Mouse (Mus musculus) kidney, embryonic 14.5 days (tissue): ENCODE measurements at regions not wholly inside any gene's neighbourhood (a gene's known extent, or its start where the extent isn't known, plus 50 kb on each side); places are given as distances from the start of the nearest gene placed in this dataset.

Experiments used
- ATAC-seq: fragments of 200-750 bp; cut with Nextera tagmentation; 2 replicates; pipeline ENCODE4 v1.8.0; 2017; ENCODE audit warnings: moderate number of reproducible peaks, mild to moderate bottlenecking, moderate TSS enrichment, moderate library complexity; ENCODE audit not compliant: low FRiP score, low TSS enrichment
- H3K27ac ChIP-seq: fragments of 300-500 bp; sonication (generic); 2 replicates; pipeline ENCODE4 v1.5.1; 2014; ENCODE audit warnings: low read depth, mild to moderate bottlenecking, low read length, moderate library complexity, mixed read lengths
- H3K27me3 ChIP-seq: fragments of 300-500 bp; sonication (generic); 2 replicates; pipeline ENCODE4 v1.6.1; 2014; ENCODE audit warnings: mild to moderate bottlenecking, low read length; ENCODE audit not compliant: control insufficient read depth, insufficient read depth
- H3K36me3 ChIP-seq: fragments of 300-500 bp; sonication (generic); 2 replicates; pipeline ENCODE4 v1.6.1; 2014; ENCODE audit warnings: low read length, mixed read lengths; ENCODE audit not compliant: control insufficient read depth, insufficient read depth
- H3K4me1 ChIP-seq: fragments of 300-500 bp; sonication (generic); 2 replicates; pipeline ENCODE4 v1.6.1; 2014; ENCODE audit warnings: low read length, mixed read lengths; ENCODE audit not compliant: control insufficient read depth, insufficient read depth
- H3K4me2 ChIP-seq: fragments of 300-500 bp; sonication (generic); replicated peaks from 2 replicates; pipeline ENCODE4 v1.6.1; 2014; ENCODE audit warnings: low read depth, mild to moderate bottlenecking, low read length
- H3K4me3 ChIP-seq: fragments of 300-500 bp; sonication (generic); 2 replicates; pipeline ENCODE4 v1.5.1; 2014; ENCODE audit warnings: mild to moderate bottlenecking, low read length
- H3K9ac ChIP-seq: fragments of 300-500 bp; sonication (generic); 2 replicates; pipeline ENCODE4 v1.6.1; 2014; ENCODE audit warnings: low read depth, mild to moderate bottlenecking, low read length, moderate library complexity
- H3K9me3 ChIP-seq: fragments of 300-500 bp; sonication (generic); 2 replicates; pipeline ENCODE4 v1.6.1; 2016; ENCODE audit warnings: low read length; ENCODE audit not compliant: control insufficient read depth
- WGBS: fragments of 180-500 bp; shearing (Covaris S2); extraction: QIAGEN DNeasy Blood & Tissue Kit; methylation state at CpG from one replicate; pipeline ENCODE4 v1.1.7; 2014; 5-methylcytosine and 5-hydroxymethylcytosine counted together

DNA sequence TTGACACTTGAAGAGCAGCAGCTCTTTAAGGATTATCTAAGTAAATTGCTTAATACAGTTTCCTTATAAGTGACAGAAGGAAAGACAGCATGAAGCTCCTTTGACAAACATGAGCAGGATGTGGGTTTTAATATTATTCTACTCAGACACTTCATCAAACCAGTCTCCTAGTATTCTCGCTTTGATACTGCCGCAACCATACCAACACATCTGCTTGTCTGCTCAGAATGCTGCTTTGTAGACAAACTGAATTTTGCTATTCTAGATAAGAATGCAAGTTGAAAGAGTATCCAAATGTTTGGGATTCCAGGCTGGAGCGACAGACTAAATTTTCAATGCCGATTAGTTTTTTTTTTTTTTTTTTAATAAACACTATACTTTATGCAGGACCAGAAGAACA lies 105.7 kb upstream of the Robo2 start:
- 93% methylated on average over 4 of the region's 4 CpGs for WGBS
- H3K4me3 ChIP-seq, result no peak overlapping the region
- no peak for ATAC-seq
- no peaks in the 10 kb centered on the region for H3K27me3 ChIP-seq
- H3K27ac ChIP-seq, result no peak overlapping the region
- no peak overlapping the region for H3K9ac ChIP-seq
- no peaks in the 10 kb centered on the region for H3K36me3 ChIP-seq
- 0 out of 2 replicates have a peak, but pooled peaks cover 3% of the 10 kb centered on the region for H3K4me1 ChIP-seq
- no peaks in the 10 kb centered on the region for H3K9me3 ChIP-seq
- H3K4me2 ChIP-seq, result no peak overlapping the region

GRCm38 (mm10) chr16:74514481-74514880 lies 102.9 kb upstream of the Robo2 start:
- ATAC-seq, result peak; percentile 96
- 0 out of 2 replicates have a peak, but pooled peaks cover 3% of the 10 kb centered on the region for H3K4me1 ChIP-seq
- H3K27me3 ChIP-seq, result no peaks in the 10 kb centered on the region
- H3K27ac ChIP-seq, result no peak overlapping the region
- no peaks in the 10 kb centered on the region for H3K36me3 ChIP-seq
- 17% methylated on average over 4 of the region's 4 CpGs for WGBS
- H3K4me3 ChIP-seq, result no peak overlapping the region
- no peak overlapping the region for H3K4me2 ChIP-seq
- no peaks in the 10 kb centered on the region for H3K9me3 ChIP-seq
- H3K9ac ChIP-seq, result no peak overlapping the region

- H3K4me3 ChIP-seq, result no peak overlapping the region
- H3K36me3 ChIP-seq, result no peaks in the 10 kb centered on the region
- no peaks in the 10 kb centered on the region for H3K27me3 ChIP-seq
- 90% methylated on average over 1 of the region's 1 CpGs for WGBS
- H3K4me1 ChIP-seq, result 0 out of 2 replicates have a peak, but pooled peaks cover 3% of the 10 kb centered on the region
- ATAC-seq, result no peak
- H3K4me2 ChIP-seq, result no peak overlapping the region
- no peak overlapping the region for H3K9ac ChIP-seq
- no peaks in the 10 kb centered on the region for H3K9me3 ChIP-seq
- no peak overlapping the region for H3K27ac ChIP-seq
Measured at GRCm38 (mm10) chr16:74510383-74510782, 98.8 kb upstream of the Robo2 start.

GRCm38 (mm10) chr16:74509489-74509888 lies 97.9 kb upstream of the Robo2 start:
- Histone ChIP-seq H3K27me3 (no peaks in the 10 kb centered on the region), H3K9me3 (no peaks in the 10 kb centered on the region), H3K4me1 (0 out of 2 replicates have a peak, but pooled peaks cover 2% of the 10 kb centered on the region), H3K36me3 (no peaks in the 10 kb centered on the region), H3K4me3 (no peak overlapping the region), H3K4me2 (no peak overlapping the region), H3K27ac (no peak overlapping the region), H3K9ac (no peak overlapping the region)
- no peak for ATAC-seq
- WGBS, result 96% methylated on average over 2 of the region's 2 CpGs

DNA sequence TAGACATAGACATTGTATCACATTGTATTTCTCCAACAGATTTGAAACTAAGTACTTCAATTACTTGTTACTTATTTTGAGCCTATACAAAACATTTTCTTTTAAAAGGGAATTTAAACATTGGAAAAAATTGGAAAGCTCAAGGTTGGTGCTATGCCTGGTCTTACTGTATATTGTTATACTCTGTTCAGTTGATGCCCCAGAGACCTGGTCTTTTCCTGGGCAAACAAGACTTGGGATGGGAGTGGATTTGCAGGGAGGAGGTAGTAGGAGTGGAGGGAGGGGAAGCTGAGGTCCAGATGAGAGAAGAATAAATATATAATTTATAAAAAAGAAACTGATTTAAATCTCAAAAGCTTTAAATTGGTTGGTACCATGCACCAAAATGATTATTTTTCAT lies 95.1 kb upstream of the Robo2 start:
- H3K36me3 ChIP-seq, result no peaks in the 10 kb centered on the region
- H3K9me3 ChIP-seq, result no peaks in the 10 kb centered on the region
- H3K27ac ChIP-seq, result no peak overlapping the region
- H3K9ac ChIP-seq, result no peak overlapping the region
- no peaks in the 10 kb centered on the region for H3K4me1 ChIP-seq
- H3K4me2 ChIP-seq, result no peak overlapping the region
- no peaks in the 10 kb centered on the region for H3K27me3 ChIP-seq
- ATAC-seq, result 0 out of 2 replicates have a peak, but pooled peaks have one; percentile 9
- H3K4me3 ChIP-seq, result no peak overlapping the region

- Histone ChIP-seq H3K9ac (no peak overlapping the region), H3K27me3 (no peaks in the 10 kb centered on the region), H3K4me3 (no peak overlapping the region), H3K9me3 (no peaks in the 10 kb centered on the region), H3K4me1 (no peaks in the 10 kb centered on the region), H3K36me3 (no peaks in the 10 kb centered on the region), H3K4me2 (no peak overlapping the region), H3K27ac (no peak overlapping the region)
- 44% methylated on average over 6 of the region's 6 CpGs for WGBS
- 0 out of 2 replicates have a peak, but pooled peaks have one; percentile 28 for ATAC-seq
Measured at GRCm38 (mm10) chr16:74506173-74506709, 94.6 kb upstream of the Robo2 start.

- H3K9ac ChIP-seq, result no peak overlapping the region
- H3K4me2 ChIP-seq, result no peak overlapping the region
- no peaks in the 10 kb centered on the region for H3K4me1 ChIP-seq
- no peak overlapping the region for H3K27ac ChIP-seq
- no peak for ATAC-seq
- 57% methylated on average over 5 of the region's 5 CpGs for WGBS
- no peaks in the 10 kb centered on the region for H3K36me3 ChIP-seq
- no peak overlapping the region for H3K4me3 ChIP-seq
- H3K9me3 ChIP-seq, result no peaks in the 10 kb centered on the region
- no peaks in the 10 kb centered on the region for H3K27me3 ChIP-seq
Measured at GRCm38 (mm10) chr16:74504426-74504825, 92.8 kb upstream of the Robo2 start.

- no peak for ATAC-seq
- Histone ChIP-seq H3K4me3 (no peak overlapping the region), H3K36me3 (no peaks in the 10 kb centered on the region), H3K4me1 (no peaks in the 10 kb centered on the region), H3K4me2 (no peak overlapping the region), H3K27me3 (no peaks in the 10 kb centered on the region), H3K9ac (no peak overlapping the region), H3K27ac (no peak overlapping the region), H3K9me3 (no peaks in the 10 kb centered on the region)
- 55% methylated on average over 3 of the region's 3 CpGs for WGBS
Measured at GRCm38 (mm10) chr16:74500687-74501086, 89.1 kb upstream of the Robo2 start.

- WGBS, result 57% methylated on average over 6 of the region's 6 CpGs
- no peaks in the 10 kb centered on the region for H3K36me3 ChIP-seq
- H3K4me1 ChIP-seq, result 0 out of 2 replicates have a peak, but pooled peaks cover 3% of the 10 kb centered on the region
- no peak overlapping the region; the same call in 1 of the 2 replicates for H3K27ac ChIP-seq
- no peak overlapping the region for H3K4me3 ChIP-seq
- ATAC-seq, result no peak
- H3K9me3 ChIP-seq, result no peaks in the 10 kb centered on the region
- no peaks in the 10 kb centered on the region for H3K27me3 ChIP-seq
- H3K9ac ChIP-seq, result no peak overlapping the region
- H3K4me2 ChIP-seq, result no peak overlapping the region
Measured at GRCm38 (mm10) chr16:74467745-74468420, 56.3 kb upstream of the Robo2 start.
